Mouse (Mus musculus) heart, adult 9 months (tissue): ENCODE data around the gene Zfyve16.

Experiments used
- DNase-seq, 2 experiments: peaks; one replicate each; pipeline ENCODE4 v3.0.0; 2022; ENCODE audit warnings: low spot score in 2 of 2

Gene Zfyve16

DNA sequence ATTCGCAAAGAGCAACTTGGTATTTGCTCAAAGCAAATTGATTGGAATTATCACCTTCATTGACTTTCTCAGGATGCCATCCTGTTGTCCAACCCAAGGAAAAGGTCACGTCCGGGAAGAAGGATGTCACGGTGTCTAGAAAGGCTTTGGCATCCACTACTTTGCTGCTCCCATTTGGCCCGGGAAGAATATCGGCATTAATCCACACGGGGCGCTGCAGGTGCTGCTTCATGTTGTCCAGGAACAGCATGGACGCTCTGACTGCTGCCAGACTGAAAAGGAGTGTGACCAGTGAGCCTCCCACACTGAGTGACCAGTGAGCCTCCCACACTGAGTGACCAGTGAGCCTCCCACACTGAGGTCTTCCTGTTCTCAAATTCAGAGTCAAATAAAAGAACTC, 62.8 kb downstream of the Zfyve16 start:
- no peak for DNase-seq

DNA sequence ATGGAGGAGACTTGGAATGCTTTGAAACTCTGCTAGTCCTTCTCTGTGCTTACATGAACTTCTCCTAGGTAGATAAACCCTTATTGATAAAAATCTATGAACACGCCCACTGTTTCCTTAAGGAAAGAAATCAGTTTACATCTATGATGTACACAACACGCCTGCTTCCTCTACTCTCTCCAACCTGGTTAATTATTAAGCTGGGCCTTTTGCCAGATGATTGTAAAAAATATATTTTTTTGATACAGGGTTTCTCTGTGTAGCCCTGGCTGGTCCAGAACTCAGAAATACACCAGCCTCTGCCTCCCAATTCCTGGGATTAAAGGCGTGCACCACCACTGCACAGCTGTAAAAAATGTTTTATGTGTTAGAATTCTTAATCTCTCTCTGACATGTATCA, 66.0 kb downstream of the Zfyve16 start:
- no peak for DNase-seq

DNA sequence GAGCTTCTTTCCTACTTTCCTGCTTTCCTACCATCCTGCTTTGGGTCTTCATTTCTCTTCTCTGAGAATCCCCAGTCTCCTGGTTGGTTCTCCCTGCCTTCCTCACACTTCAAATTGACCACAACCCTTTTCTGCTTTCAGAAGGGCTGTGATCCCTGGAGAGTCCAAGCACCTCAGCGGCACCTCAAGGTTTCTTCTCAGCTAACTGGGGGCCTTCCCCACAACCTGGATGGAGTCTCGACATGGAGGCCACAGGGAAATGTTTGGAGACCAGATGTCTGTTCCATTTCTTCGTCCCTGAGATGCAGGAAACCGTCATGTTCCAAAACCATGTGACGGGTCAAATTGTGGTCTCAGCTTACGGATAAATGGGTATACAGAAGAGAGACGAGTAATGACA, 83.8 kb downstream of the Zfyve16 start:
- DNase-seq = no peak

DNA sequence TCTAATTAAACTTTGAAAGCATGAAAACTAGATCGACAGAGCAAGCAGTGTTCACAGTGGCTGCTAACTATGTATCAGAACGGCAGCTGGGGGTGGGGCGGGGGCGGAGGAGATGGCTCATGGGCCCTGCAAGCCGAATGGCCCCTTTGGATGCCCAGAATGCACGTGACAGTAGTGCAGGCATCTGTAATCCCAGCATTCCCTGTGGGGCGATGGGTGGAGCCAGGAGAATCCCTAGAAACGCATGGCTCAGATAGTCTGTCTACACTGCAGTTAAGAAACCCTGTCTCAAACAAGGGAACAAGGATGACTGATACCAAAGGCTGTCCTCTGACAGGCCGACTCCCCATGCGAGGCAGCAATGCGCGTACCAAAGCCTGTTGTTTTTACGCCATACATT, 90.4 kb downstream of the Zfyve16 start:
- no peak for DNase-seq

DNA sequence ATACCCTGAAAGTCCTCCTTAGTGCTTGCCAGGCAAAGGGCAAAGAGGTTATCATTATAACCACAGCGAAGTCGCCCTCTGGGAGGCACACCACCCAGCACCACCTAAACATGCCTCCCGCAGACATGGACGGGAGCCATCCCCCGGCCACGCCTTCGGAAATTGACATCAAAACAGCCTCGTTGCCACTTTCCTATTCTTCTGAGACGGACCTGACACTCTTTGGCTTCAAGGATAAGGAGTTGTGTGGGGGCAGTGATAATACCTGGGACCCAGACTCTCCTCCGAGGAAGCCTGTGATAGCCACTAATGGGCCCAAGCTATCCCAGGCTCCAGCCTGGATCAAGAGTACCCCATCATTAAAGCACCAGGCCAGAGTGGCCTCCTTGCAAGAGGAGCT, 92.0 kb downstream of the Zfyve16 start:
- no peak for DNase-seq
